Mouse (Mus musculus) hindbrain, embryonic 15.5 days (tissue): ENCODE data around the gene Rtp1. TPM values are rescaled to one million over a fixed set of nuclear protein-coding genes. Genes with fewer than 3 reads are reported as not detected.

Experiments used
- ATAC-seq: fragments of 200-750 bp; cut with Nextera tagmentation; 2 replicates; pipeline ENCODE4 v1.8.0; 2017; ENCODE audit warnings: low read depth, moderate number of reproducible peaks, moderate TSS enrichment; ENCODE audit not compliant: low FRiP score
- H3K27ac ChIP-seq: fragments of 300-500 bp; sonication (generic); replicated peaks from 2 replicates; pipeline ENCODE4 v1.5.1; 2015; ENCODE audit warnings: mild to moderate bottlenecking, inconsistent platforms
- H3K27me3 ChIP-seq: fragments of 300-500 bp; sonication (generic); 2 replicates; pipeline ENCODE4 v1.6.1; 2015; ENCODE audit warnings: control low read depth, inconsistent platforms
- H3K36me3 ChIP-seq: fragments of 300-500 bp; sonication (generic); 2 replicates; pipeline ENCODE4 v1.6.1; 2015; ENCODE audit warnings: control low read depth, inconsistent platforms
- H3K4me1 ChIP-seq: fragments of 300-500 bp; sonication (generic); replicated peaks from 2 replicates; pipeline ENCODE4 v1.6.1; 2015; ENCODE audit warnings: control low read depth, inconsistent platforms
- H3K4me2 ChIP-seq: fragments of 300-500 bp; sonication (generic); 2 replicates; pipeline ENCODE4 v1.6.1; 2015; ENCODE audit warnings: moderate library complexity, mild to moderate bottlenecking, inconsistent platforms
- H3K4me3 ChIP-seq: fragments of 300-500 bp; sonication (generic); 2 replicates; pipeline ENCODE4 v1.5.1; 2015; ENCODE audit warnings: mild to moderate bottlenecking, inconsistent platforms
- H3K9ac ChIP-seq: fragments of 300-500 bp; sonication (generic); 2 replicates; pipeline ENCODE4 v1.6.1; 2015; ENCODE audit warnings: inconsistent platforms
- H3K9me3 ChIP-seq: fragments of 300-500 bp; sonication (generic); 2 replicates; pipeline ENCODE4 v1.6.1; 2016; ENCODE audit warnings: control low read depth, inconsistent platforms
- WGBS: fragments of 180-500 bp; shearing (Covaris S2); methylation state at CpG from one replicate; pipeline ENCODE4 v1.1.7; 2015; 5-methylcytosine and 5-hydroxymethylcytosine counted together
- polyA plus RNA-seq: library from polyadenylated mRNA; unstranded; fragments of >200 nt; fragmentation: Nextera tagmentation; extraction: Ambion mirVana; gene quantifications from 2 replicates; pipeline ENCODE4 v1.2.1, GENCODE M21; 2015

The Rtp1 gene
- 0.06 and 0.17 TPM in 2 replicates for polyA plus RNA-seq

GRCm38 (mm10) chr16:23428647-23429319, at the start of gene Rtp1:
Gene Rtp1 (plus strand): TSS chr16:23429133.
- 73% methylated on average over 7 of the region's 7 CpGs for WGBS
- Histone ChIP-seq H3K36me3 (no peaks in the 10 kb centered on the region), H3K4me3 (no peak within 1 kb of the TSS), H3K27me3 (no peaks in the 10 kb centered on the region), H3K4me1 (no peaks in the 10 kb centered on the region), H3K27ac (no peak within 1 kb of the TSS), H3K9me3 (no peaks in the 10 kb centered on the region), H3K4me2 (no peak within 1 kb of the TSS), H3K9ac (no peak within 1 kb of the TSS)
- no peak for ATAC-seq

GRCm38 (mm10) chr16:23379536-23380230, 49.2 kb upstream of the Rtp1 start:
- H3K4me3 ChIP-seq: no peak overlapping the region
- no peaks in the 10 kb centered on the region for H3K4me1 ChIP-seq
- 74% methylated on average over 3 of the region's 3 CpGs for WGBS
- no peaks in the 10 kb centered on the region for H3K9me3 ChIP-seq
- no peaks in the 10 kb centered on the region for H3K36me3 ChIP-seq
- no peak overlapping the region for H3K27ac ChIP-seq
- ATAC-seq: no peak
- no peaks in the 10 kb centered on the region for H3K27me3 ChIP-seq
- H3K9ac ChIP-seq: no peak overlapping the region
- no peak overlapping the region for H3K4me2 ChIP-seq

- no peak overlapping the region for H3K9ac ChIP-seq
- no peaks in the 10 kb centered on the region for H3K9me3 ChIP-seq
- no peak for ATAC-seq
- no peak overlapping the region for H3K27ac ChIP-seq
- H3K4me2 ChIP-seq: no peak overlapping the region
- no peaks in the 10 kb centered on the region for H3K27me3 ChIP-seq
- H3K4me1 ChIP-seq: no peaks in the 10 kb centered on the region
- no peaks in the 10 kb centered on the region for H3K36me3 ChIP-seq
- no peak overlapping the region for H3K4me3 ChIP-seq
These were observed 44.6 kb upstream of the Rtp1 start for GRCm38 (mm10) chr16:23384304-23384703.

- Histone ChIP-seq H3K27me3 (no peaks in the 10 kb centered on the region), H3K9ac (no peak overlapping the region), H3K36me3 (no peaks in the 10 kb centered on the region), H3K4me3 (no peak overlapping the region), H3K9me3 (no peaks in the 10 kb centered on the region), H3K4me2 (no peak overlapping the region), H3K4me1 (no peaks in the 10 kb centered on the region), H3K27ac (no peak overlapping the region)
- WGBS: 93% methylated on average over 5 of the region's 5 CpGs
- ATAC-seq: no peak
These were observed 31.0 kb upstream of the Rtp1 start for GRCm38 (mm10) chr16:23397931-23398330.

- no peak overlapping the region for H3K4me3 ChIP-seq
- H3K27me3 ChIP-seq: no peaks in the 10 kb centered on the region
- H3K4me2 ChIP-seq: no peak overlapping the region
- 71% methylated on average over 4 of the region's 4 CpGs for WGBS
- no peak overlapping the region for H3K9ac ChIP-seq
- no peaks in the 10 kb centered on the region for H3K9me3 ChIP-seq
- no peak for ATAC-seq
- H3K27ac ChIP-seq: no peak overlapping the region
- no peaks in the 10 kb centered on the region for H3K4me1 ChIP-seq
- H3K36me3 ChIP-seq: no peaks in the 10 kb centered on the region
These were observed 27.5 kb upstream of the Rtp1 start for GRCm38 (mm10) chr16:23401463-23401862.

GRCm38 (mm10) chr16:23401959-23402358, 27.0 kb upstream of the Rtp1 start:
- no peak for ATAC-seq
- Histone ChIP-seq H3K27me3 (no peaks in the 10 kb centered on the region), H3K36me3 (no peaks in the 10 kb centered on the region), H3K4me2 (no peak overlapping the region), H3K27ac (no peak overlapping the region), H3K9ac (no peak overlapping the region), H3K9me3 (no peaks in the 10 kb centered on the region), H3K4me3 (no peak overlapping the region), H3K4me1 (no peaks in the 10 kb centered on the region)
- 63% methylated on average over 3 of the region's 3 CpGs for WGBS

GRCm38 (mm10) chr16:23403008-23403755, 25.8 kb upstream of the Rtp1 start:
- H3K27me3 ChIP-seq: no peaks in the 10 kb centered on the region
- no peaks in the 10 kb centered on the region for H3K36me3 ChIP-seq
- ATAC-seq: no peak
- no peak overlapping the region for H3K4me3 ChIP-seq
- H3K4me1 ChIP-seq: no peaks in the 10 kb centered on the region
- 52% methylated on average over 8 of the region's 8 CpGs for WGBS
- H3K9ac ChIP-seq: no peak overlapping the region
- no peak overlapping the region for H3K27ac ChIP-seq
- H3K9me3 ChIP-seq: no peaks in the 10 kb centered on the region
- no peak overlapping the region for H3K4me2 ChIP-seq

GRCm38 (mm10) chr16:23412930-23413329, 16.0 kb upstream of the Rtp1 start:
- no peak overlapping the region for H3K4me3 ChIP-seq
- H3K27me3 ChIP-seq: no peaks in the 10 kb centered on the region
- no peaks in the 10 kb centered on the region for H3K9me3 ChIP-seq
- no peak overlapping the region for H3K4me2 ChIP-seq
- no peaks in the 10 kb centered on the region for H3K36me3 ChIP-seq
- 85% methylated on average over 6 of the region's 6 CpGs for WGBS
- no peak for ATAC-seq
- peaks cover 14% of the 10 kb centered on the region for H3K4me1 ChIP-seq
- H3K9ac ChIP-seq: no peak overlapping the region
- H3K27ac ChIP-seq: no peak overlapping the region

- peak; percentile 54; the same call in 1 of the 2 replicates for ATAC-seq
- Histone ChIP-seq H3K4me3 (no peak overlapping the region), H3K36me3 (no peaks in the 10 kb centered on the region), H3K27ac (no peak overlapping the region), H3K27me3 (no peaks in the 10 kb centered on the region), H3K4me2 (peak overlapping the region; percentile 35), H3K9ac (no peak overlapping the region), H3K9me3 (no peaks in the 10 kb centered on the region), H3K4me1 (peaks cover 16% of the 10 kb centered on the region)
- WGBS: 51% methylated on average over 10 of the region's 10 CpGs
These were observed 12.7 kb upstream of the Rtp1 start for GRCm38 (mm10) chr16:23416261-23416656.

- 50% methylated on average over 9 of the region's 9 CpGs for WGBS
- Histone ChIP-seq H3K9ac (no peak overlapping the region), H3K4me3 (no peak overlapping the region), H3K9me3 (no peaks in the 10 kb centered on the region), H3K27me3 (no peaks in the 10 kb centered on the region), H3K4me1 (peaks cover 16% of the 10 kb centered on the region), H3K4me2 (peak overlapping the region; percentile 35), H3K36me3 (no peaks in the 10 kb centered on the region), H3K27ac (no peak overlapping the region)
- peak; percentile 19; the same call in 1 of the 2 replicates for ATAC-seq
These were observed 12.2 kb upstream of the Rtp1 start for GRCm38 (mm10) chr16:23416657-23417293.

- Histone ChIP-seq H3K4me3 (no peak overlapping the region), H3K4me2 (no peak overlapping the region), H3K9me3 (no peaks in the 10 kb centered on the region), H3K27ac (no peak overlapping the region), H3K9ac (no peak overlapping the region), H3K36me3 (no peaks in the 10 kb centered on the region), H3K4me1 (peaks cover 16% of the 10 kb centered on the region), H3K27me3 (no peaks in the 10 kb centered on the region)
- ATAC-seq: no peak; the same call in 1 of the 2 replicates
- WGBS: 47% methylated on average over 13 of the region's 13 CpGs
These were observed 11.3 kb upstream of the Rtp1 start for GRCm38 (mm10) chr16:23417456-23418240.
